Mouse (Mus musculus): ENCODE measurements at regions not wholly inside any gene's neighbourhood (a gene's known extent, or its start where the extent isn't known, plus 50 kb on each side); places are given as distances from the start of the nearest gene placed in this dataset.
"Not testable (repeated sequence)": the region's sequence is repeated elsewhere in the genome, so short reads cannot be mapped to it uniquely, and the experiment has no call there.

GRCm38 (mm10) chr3:22681999-22682648 lies 605.7 kb downstream of the Tbl1xr1 start:
- ATAC-seq, result 0 out of 2 replicates have a peak, but pooled peaks have one; percentile 35
- no peak overlapping the region for H3K4me2 ChIP-seq (ENCODE audit: low read depth, low read length)
- no peaks in the 10 kb centered on the region for H3K9me3 ChIP-seq (ENCODE audit: low read length)
- WGBS, result 93% methylated on average over 1 of the region's 1 CpGs
- no peak overlapping the region for H3K9ac ChIP-seq (replicated peaks; ENCODE audit: low read length)
- H3K4me1 ChIP-seq (ENCODE audit: insufficient read depth, low read length), result no peaks in the 10 kb centered on the region
- H3K36me3 ChIP-seq (ENCODE audit: insufficient read depth, low read length), result no peaks in the 10 kb centered on the region
- no peak overlapping the region for H3K4me3 ChIP-seq (ENCODE audit: low read length)
- no peaks in the 10 kb centered on the region for H3K27me3 ChIP-seq (ENCODE audit: insufficient read depth, low read length)
- DNase-seq (ENCODE audit: low spot score), result no peak
- TF ChIP-seq CTCF (IDR thresholded peaks at IDR 0.05; ENCODE audit: low read depth), result no peak
- H3K27ac ChIP-seq, result no peak overlapping the region

GRCm38 (mm10) chr3:22699317-22699716 lies 622.9 kb downstream of the Tbl1xr1 start:
- Histone ChIP-seq H3K4me3 (ENCODE audit: low read length) (no peak overlapping the region), H3K36me3 (ENCODE audit: insufficient read depth, low read length) (no peaks in the 10 kb centered on the region), H3K9ac (replicated peaks; ENCODE audit: low read length) (no peak overlapping the region), H3K4me2 (ENCODE audit: low read depth, low read length) (no peak overlapping the region), H3K27ac (no peak overlapping the region), H3K9me3 (ENCODE audit: low read length) (no peaks in the 10 kb centered on the region), H3K27me3 (ENCODE audit: insufficient read depth, low read length) (no peaks in the 10 kb centered on the region), H3K4me1 (ENCODE audit: insufficient read depth, low read length) (no peaks in the 10 kb centered on the region)
- TF ChIP-seq CTCF (IDR thresholded peaks at IDR 0.05; ENCODE audit: low read depth), result no peak
- ATAC-seq, result no peak
- DNase-seq (ENCODE audit: low spot score), result no peak

GRCm38 (mm10) chr3:22701486-22701885 lies 625.0 kb downstream of the Tbl1xr1 start:
- not testable (repeated sequence) for DNase-seq (ENCODE audit: low spot score)

DNA sequence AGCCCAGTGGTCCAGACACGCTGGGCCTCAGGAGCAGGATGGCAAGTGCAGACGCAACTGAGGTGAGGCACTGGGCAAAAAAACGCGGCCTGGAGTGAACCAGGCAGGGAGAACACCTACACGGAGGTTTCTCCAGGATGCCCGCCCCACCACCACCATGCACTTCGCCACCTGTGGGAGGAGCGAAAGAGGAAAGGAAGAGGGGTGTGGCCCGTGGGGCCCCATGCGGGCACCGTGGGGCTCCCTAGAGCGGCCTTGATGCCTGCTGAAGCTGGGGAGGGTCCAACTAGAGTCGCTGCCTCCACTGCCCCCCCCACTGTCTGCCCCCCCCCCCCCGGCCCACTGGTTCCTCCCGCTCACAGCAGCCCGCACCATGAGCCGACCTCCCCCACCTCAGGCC lies 629.2 kb downstream of the Tbl1xr1 start:
- no peak overlapping the region for H3K27ac ChIP-seq
- H3K9me3 ChIP-seq (ENCODE audit: low read length), result no peaks in the 10 kb centered on the region
- H3K9ac ChIP-seq (replicated peaks; ENCODE audit: low read length), result no peak overlapping the region
- ATAC-seq (no peak), DNase-seq (ENCODE audit: low spot score) (no peak)
- no peak for TF ChIP-seq CTCF (IDR thresholded peaks at IDR 0.05; ENCODE audit: low read depth)
- 83% methylated on average over 14 of the region's 17 CpGs for WGBS
- H3K36me3 ChIP-seq (ENCODE audit: insufficient read depth, low read length), result no peaks in the 10 kb centered on the region
- H3K4me1 ChIP-seq (ENCODE audit: insufficient read depth, low read length), result no peaks in the 10 kb centered on the region
- H3K4me3 ChIP-seq (ENCODE audit: low read length), result no peak overlapping the region
- no peaks in the 10 kb centered on the region for H3K27me3 ChIP-seq (ENCODE audit: insufficient read depth, low read length)
- H3K4me2 ChIP-seq (ENCODE audit: low read depth, low read length), result no peak overlapping the region

More at GRCm38 (mm10) chr3:22701486-22701885, 625.0 kb downstream of the Tbl1xr1 start:
- not testable (repeated sequence) for H3K27ac ChIP-seq; H3K36me3 ChIP-seq (ENCODE audit: insufficient read depth, low read length); H3K27me3 ChIP-seq (ENCODE audit: insufficient read depth, low read length); ATAC-seq; H3K9me3 ChIP-seq (ENCODE audit: low read length); H3K4me2 ChIP-seq (ENCODE audit: low read depth, low read length); H3K4me3 ChIP-seq (ENCODE audit: low read length); H3K9ac ChIP-seq (replicated peaks; ENCODE audit: low read length); H3K4me1 ChIP-seq (ENCODE audit: insufficient read depth, low read length)
- 93% methylated on average over 5 of the region's 5 CpGs for WGBS

DNA sequence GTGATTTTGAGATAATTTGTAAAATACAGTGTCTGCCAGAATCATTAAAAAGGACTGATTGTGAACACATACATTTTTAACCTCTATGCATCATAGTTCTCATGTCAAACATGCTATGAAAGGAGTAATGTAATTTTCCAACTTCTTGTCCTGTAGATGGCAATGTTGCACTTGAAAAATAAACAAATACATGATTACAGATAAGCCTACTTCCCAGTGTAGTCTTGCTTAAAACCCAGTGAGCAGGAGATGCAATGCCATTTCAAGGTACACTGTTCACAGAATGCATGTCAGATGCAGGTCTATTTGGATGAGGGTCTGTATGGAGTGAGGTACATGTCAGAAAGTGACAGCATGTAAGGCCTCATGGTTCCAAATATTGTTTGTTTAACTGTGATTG lies 668.6 kb downstream of the Tbl1xr1 start:
- peak; percentile 53 for ATAC-seq

More for the DNA sequence above, 668.6 kb downstream of the Tbl1xr1 start:
- no peak overlapping the region for H3K4me3 ChIP-seq (ENCODE audit: low read length)
- H3K9me3 ChIP-seq (ENCODE audit: low read length), result no peaks in the 10 kb centered on the region
- H3K4me1 ChIP-seq (ENCODE audit: insufficient read depth, low read length), result no peaks in the 10 kb centered on the region
- no peaks in the 10 kb centered on the region for H3K27me3 ChIP-seq (ENCODE audit: insufficient read depth, low read length)
- H3K4me2 ChIP-seq (ENCODE audit: low read depth, low read length), result no peak overlapping the region
- peak; percentile 79 for DNase-seq (ENCODE audit: low spot score)
- no peak overlapping the region for H3K27ac ChIP-seq
- no peaks in the 10 kb centered on the region for H3K36me3 ChIP-seq (ENCODE audit: insufficient read depth, low read length)
- peak; percentile 65 for TF ChIP-seq CTCF (IDR thresholded peaks at IDR 0.05; ENCODE audit: low read depth)
- H3K9ac ChIP-seq (replicated peaks; ENCODE audit: low read length), result no peak overlapping the region
